Mouse (Mus musculus): ENCODE measurements around the gene Dph1. TPM values are rescaled to one million over a fixed set of nuclear protein-coding genes. Genes with fewer than 3 reads are reported as not detected.

The Dph1 gene
- polyA plus RNA-seq, 1 experiment from 2014 or later, result 19.7 TPM

DNA sequence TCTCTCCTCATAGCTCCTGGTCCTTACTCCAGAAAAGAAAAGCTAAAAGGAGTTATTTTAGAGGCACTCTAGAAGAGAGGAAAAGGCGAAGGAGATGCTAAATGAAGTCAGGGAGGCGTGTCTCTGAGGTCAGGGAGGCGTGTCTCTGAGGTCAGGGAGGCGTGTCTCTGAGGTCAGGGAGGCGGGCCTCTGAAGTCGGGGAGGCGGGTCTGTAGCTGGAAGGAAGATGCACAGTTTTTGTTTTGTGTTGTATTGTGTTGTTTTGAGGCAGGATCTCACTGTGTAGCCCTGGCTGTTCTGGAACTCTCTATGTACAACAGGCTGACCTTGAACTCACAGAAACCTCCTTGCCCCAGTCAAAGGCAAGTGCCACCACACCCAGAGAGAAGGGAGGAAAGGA is 6.9 kb upstream of the Dph1 start:
- H3K4me2 ChIP-seq (ENCODE audit: low read depth, low read length), result no peak overlapping the region
- no peak overlapping the region for H3K27ac ChIP-seq (ENCODE audit: low read length)
- WGBS, result 52% methylated on average over 7 of the region's 7 CpGs
- no peak for ATAC-seq (replicated peaks; ENCODE audit: extremely low read depth, insufficient read depth, low FRiP score)
- peaks cover 32% of the 10 kb centered on the region for H3K4me1 ChIP-seq (ENCODE audit: control insufficient read depth, insufficient read depth, low read length)
- no peaks in the 10 kb centered on the region for H3K9me3 ChIP-seq (replicated peaks; ENCODE audit: control insufficient read depth, low read length)
- H3K36me3 ChIP-seq (ENCODE audit: control insufficient read depth, insufficient read depth), result no peaks in the 10 kb centered on the region
- no peak overlapping the region for H3K9ac ChIP-seq (ENCODE audit: low read length)
- H3K4me3 ChIP-seq (ENCODE audit: low read length), result no peak overlapping the region
- peaks cover 11% of the 10 kb centered on the region for H3K27me3 ChIP-seq (ENCODE audit: control insufficient read depth, insufficient read depth, low read length)

DNA sequence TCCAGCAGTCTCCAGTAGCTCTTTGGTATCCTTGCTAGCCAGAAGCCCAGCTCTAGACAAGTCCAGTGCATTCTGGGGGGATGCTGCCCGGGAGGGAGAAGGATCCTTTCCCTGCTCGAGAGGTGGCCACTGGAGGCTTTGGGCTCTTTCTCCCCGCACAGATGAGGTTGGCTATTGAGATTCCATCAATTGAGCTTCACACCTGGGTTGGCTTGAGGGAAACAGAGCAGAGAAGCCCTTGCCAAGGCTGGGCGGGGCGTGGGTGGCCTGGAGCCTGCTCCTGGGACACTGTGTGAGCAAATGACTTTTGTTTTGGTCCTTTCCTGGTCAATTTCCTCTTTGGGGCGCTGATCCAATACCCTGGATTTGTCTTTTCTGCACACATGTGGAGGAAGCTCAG is 5.1 kb upstream of the Dph1 start:
- Histone ChIP-seq H3K9ac (ENCODE audit: low read length) (no peak overlapping the region), H3K4me3 (ENCODE audit: low read length) (no peak overlapping the region), H3K4me1 (ENCODE audit: control insufficient read depth, insufficient read depth, low read length) (peaks cover 39% of the 10 kb centered on the region), H3K9me3 (replicated peaks; ENCODE audit: control insufficient read depth, low read length) (no peaks in the 10 kb centered on the region), H3K27me3 (ENCODE audit: control insufficient read depth, insufficient read depth, low read length) (peaks cover 11% of the 10 kb centered on the region), H3K4me2 (ENCODE audit: low read depth, low read length) (no peak overlapping the region), H3K27ac (ENCODE audit: low read length) (no peak overlapping the region), H3K36me3 (ENCODE audit: control insufficient read depth, insufficient read depth) (no peaks in the 10 kb centered on the region)
- ATAC-seq (replicated peaks; ENCODE audit: extremely low read depth, insufficient read depth, low FRiP score), result no peak
- WGBS, result 75% methylated on average over 6 of the region's 6 CpGs

DNA sequence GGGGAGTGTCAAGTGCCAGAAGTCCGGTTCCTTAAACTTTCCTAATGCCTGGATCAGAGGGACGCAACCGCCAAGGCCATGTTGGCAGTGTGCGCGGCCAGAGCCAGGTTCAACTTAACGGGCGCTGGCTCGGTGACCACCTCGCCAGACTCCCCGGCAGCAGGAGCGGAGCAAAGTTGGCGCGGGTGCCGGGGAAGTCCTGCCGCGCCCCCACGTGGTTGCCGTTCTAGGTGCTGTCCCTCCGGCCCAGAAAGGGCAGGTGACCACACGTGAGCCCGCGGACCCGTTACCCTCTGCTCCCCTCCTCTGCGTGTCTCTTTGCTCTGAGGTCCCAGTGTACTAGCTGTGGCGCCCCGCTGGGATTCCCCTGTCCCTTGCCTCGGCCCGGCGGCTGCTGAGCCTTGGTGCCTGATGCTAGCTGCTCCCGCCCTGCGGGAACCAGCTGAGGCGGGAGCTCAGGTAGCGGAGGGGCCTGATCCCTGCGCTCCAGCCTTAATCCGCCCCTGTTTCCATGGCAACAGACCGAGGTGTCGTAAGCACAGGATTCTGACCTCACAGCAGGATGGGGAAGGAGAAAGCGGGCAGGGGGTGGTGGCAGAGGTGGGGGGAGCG is 3.9 kb upstream of the Dph1 start:
- Histone ChIP-seq H3K27ac (ENCODE audit: low read length) (peak overlapping the region; percentile 9; the same call in 1 of the 2 replicates), H3K4me2 (ENCODE audit: low read depth, low read length) (peak overlapping the region; percentile 81), H3K27me3 (ENCODE audit: control insufficient read depth, insufficient read depth, low read length) (peaks cover 11% of the 10 kb centered on the region), H3K4me3 (ENCODE audit: low read length) (peak overlapping the region; percentile 70), H3K36me3 (ENCODE audit: control insufficient read depth, insufficient read depth) (no peaks in the 10 kb centered on the region), H3K4me1 (ENCODE audit: control insufficient read depth, insufficient read depth, low read length) (peaks cover 42% of the 10 kb centered on the region), H3K9ac (ENCODE audit: low read length) (peak overlapping the region; percentile 81), H3K9me3 (replicated peaks; ENCODE audit: control insufficient read depth, low read length) (no peaks in the 10 kb centered on the region)
- 1% methylated on average over 39 of the region's 39 CpGs for WGBS
- ATAC-seq (replicated peaks; ENCODE audit: extremely low read depth, insufficient read depth, low FRiP score), result no peak

DNA sequence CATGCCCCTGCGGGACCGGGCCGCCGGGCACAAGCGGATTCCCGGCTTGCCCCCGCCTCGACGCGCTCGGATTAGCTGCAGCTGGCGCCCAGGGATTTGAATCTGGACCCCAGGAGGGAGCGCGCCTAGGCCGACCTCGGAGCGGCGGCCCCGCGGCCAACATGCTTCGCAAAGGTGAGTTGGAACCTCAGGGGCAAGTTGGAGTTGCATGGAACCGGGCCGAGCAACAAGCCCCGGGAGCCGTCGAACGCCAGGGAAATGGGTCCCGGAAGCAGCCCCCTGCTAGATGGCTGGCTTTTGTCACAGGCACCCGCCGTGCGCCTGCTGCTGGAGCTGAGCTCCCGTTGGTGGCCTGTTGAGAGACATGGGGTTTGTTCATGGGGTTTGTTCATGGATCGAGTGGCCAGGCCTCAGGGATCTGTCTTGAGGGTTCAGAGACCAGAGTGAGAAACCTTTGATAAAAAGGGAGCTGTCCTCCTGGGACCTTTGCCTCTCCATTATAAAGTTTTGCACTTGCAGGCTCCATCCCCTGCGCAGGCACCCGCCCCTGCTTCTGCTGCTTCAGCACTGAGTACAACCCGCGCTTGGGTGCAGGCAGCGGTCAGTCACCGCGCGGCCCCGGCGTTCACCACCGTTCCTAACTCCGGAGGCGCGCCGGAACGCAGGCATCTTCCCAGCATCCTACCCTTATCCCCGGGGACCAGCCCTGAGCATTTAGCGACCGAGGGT is 3.2 kb upstream of the Dph1 start:
- Histone ChIP-seq H3K4me2 (ENCODE audit: low read depth, low read length) (peak overlapping the region; percentile 81), H3K36me3 (ENCODE audit: control insufficient read depth, insufficient read depth) (no peaks in the 10 kb centered on the region), H3K4me3 (ENCODE audit: low read length) (peak overlapping the region; percentile 70), H3K4me1 (ENCODE audit: control insufficient read depth, insufficient read depth, low read length) (peaks cover 46% of the 10 kb centered on the region), H3K27me3 (ENCODE audit: control insufficient read depth, insufficient read depth, low read length) (peaks cover 11% of the 10 kb centered on the region), H3K27ac (ENCODE audit: low read length) (peak overlapping the region; percentile 78), H3K9ac (ENCODE audit: low read length) (peak overlapping the region; percentile 81), H3K9me3 (replicated peaks; ENCODE audit: control insufficient read depth, low read length) (no peaks in the 10 kb centered on the region)
- WGBS, result under 1% methylated on average over 52 of the region's 52 CpGs
- ATAC-seq (replicated peaks; ENCODE audit: extremely low read depth, insufficient read depth, low FRiP score), result no peak

DNA sequence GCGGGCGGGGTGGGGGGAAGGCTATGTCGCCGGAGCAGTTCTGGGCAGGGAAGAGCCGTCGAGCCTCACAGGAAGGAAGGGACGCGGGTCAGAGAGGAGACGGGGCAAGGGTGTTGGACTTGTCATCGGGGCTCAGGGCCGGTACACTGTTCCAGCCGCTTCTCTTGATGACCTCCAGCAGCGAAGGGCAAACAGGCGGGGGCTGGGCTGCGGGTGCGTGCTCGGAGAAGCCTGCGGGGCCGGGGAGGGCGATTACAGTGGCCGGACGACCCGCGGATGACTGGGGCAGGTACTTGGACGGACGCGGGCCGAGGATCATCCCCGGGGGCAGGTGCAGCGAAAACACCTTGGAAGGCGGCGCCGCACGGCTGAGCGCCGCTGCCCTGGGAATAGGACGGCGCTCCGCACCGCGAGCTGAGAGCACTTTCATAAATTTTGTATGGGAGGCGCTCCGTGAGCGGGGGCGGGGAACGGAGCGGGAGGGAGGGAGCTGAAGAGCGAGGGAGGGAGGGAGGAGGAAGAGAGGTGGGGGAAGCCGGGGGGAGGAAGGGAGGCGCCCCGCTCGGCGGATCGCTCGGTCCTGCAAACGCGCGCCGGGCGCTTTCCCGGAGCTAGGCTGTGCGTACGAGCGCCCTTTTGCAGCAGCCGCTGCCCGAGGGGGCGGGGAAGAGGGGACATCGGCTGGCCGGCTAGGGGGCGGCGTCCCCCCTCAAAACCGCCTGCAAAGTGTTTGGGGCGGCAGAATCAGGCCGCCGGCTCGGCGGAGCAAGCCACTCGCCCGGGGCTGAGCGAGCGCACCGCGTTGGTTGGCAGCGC is 2.4 kb upstream of the Dph1 start, which contains the start of gene Rtn4rl1:
Rtn4rl1 (plus strand) TSS at position 528 of the 816 bp plus-strand sequence.
- H3K27ac ChIP-seq (ENCODE audit: low read length), result peak within 1 kb of the TSS; percentile 91
- peak; percentile 55 for ATAC-seq (replicated peaks; ENCODE audit: extremely low read depth, insufficient read depth, low FRiP score)
- WGBS, result under 1% methylated on average over 74 of the region's 84 CpGs

DNA sequence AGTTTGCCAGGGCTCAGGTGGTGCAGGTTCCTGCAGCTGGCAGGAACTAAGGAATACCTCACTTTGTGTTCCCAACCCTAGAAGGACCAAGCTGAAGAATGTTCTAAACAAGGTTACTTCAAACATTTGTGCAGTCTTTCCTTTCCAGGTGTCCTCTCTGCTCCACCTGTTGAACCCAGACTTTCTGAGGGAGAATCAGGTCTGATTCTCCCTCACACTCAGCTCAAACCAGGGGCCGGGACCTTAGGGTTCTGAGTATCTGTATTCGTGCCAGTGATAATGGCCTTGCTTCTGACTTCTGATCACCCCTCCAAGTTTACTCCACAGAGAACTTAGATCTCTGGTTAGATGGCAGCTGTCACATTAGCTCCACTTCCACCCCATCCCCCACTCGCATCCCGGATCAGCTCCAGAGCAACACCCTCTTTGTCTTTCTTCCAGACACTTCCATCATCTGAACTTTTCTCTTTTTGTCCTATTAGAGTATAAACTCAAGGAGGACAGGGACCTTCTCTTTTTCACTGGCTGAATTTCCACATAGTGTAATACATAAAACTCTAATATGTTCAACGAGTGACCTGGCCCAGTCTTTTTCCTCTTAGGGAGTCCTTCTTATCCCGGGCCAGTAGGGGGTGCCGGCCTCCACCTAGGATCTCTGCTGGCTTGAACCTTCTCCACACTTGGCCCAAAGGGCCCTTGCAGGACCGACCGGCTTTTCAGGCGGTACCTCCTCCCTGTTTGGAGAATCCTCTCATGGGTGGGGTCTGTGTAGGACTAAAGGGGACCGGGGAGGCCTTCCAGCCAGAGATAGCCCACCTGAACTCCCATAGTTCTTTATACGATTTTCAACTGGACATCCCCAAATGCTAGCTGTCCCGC is 1.5 kb upstream of the Dph1 start:
- Histone ChIP-seq H3K9me3 (replicated peaks; ENCODE audit: control insufficient read depth, low read length) (no peaks in the 10 kb centered on the region), H3K9ac (ENCODE audit: low read length) (peak overlapping the region; percentile 81), H3K36me3 (ENCODE audit: control insufficient read depth, insufficient read depth) (no peaks in the 10 kb centered on the region), H3K4me2 (ENCODE audit: low read depth, low read length) (peak overlapping the region; percentile 81), H3K27me3 (ENCODE audit: control insufficient read depth, insufficient read depth, low read length) (peaks cover 11% of the 10 kb centered on the region), H3K4me3 (ENCODE audit: low read length) (peak overlapping the region; percentile 70), H3K27ac (ENCODE audit: low read length) (peak overlapping the region; percentile 91), H3K4me1 (ENCODE audit: control insufficient read depth, insufficient read depth, low read length) (peaks cover 50% of the 10 kb centered on the region)
- ATAC-seq (replicated peaks; ENCODE audit: extremely low read depth, insufficient read depth, low FRiP score), result peak; percentile 70
- WGBS, result 26% methylated on average over 13 of the region's 13 CpGs

More for the DNA sequence above, 2.4 kb upstream of the Dph1 start, which contains the start of gene Rtn4rl1:
- Histone ChIP-seq H3K9ac (ENCODE audit: low read length) (peak within 1 kb of the TSS; percentile 81), H3K9me3 (replicated peaks; ENCODE audit: control insufficient read depth, low read length) (no peaks in the 10 kb centered on the region), H3K4me1 (ENCODE audit: control insufficient read depth, insufficient read depth, low read length) (peaks cover 50% of the 10 kb centered on the region), H3K27me3 (ENCODE audit: control insufficient read depth, insufficient read depth, low read length) (peaks cover 11% of the 10 kb centered on the region), H3K4me2 (ENCODE audit: low read depth, low read length) (peak within 1 kb of the TSS; percentile 81), H3K4me3 (ENCODE audit: low read length) (peak within 1 kb of the TSS; percentile 70), H3K36me3 (ENCODE audit: control insufficient read depth, insufficient read depth) (no peaks in the 10 kb centered on the region)

DNA sequence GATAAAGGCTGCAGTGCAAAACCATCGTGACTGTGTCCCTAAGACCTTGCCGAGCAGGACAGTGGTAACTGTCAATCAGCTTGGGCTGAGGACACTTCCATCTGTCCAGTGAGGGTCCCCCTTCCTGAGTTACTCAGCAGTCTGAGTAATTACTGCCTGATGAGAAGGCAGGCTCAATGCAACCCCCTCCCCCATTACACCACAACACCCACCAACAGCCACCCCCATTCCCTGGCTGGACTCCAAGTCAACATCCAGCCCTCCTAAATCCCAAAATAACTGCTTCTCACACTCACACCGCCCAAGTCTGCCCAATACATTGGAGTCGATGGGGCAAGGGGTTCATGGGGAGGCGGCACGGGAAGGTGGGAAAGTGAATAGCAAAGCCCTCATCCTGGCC is 800 bp upstream of the Dph1 start:
- Histone ChIP-seq H3K4me2 (ENCODE audit: low read depth, low read length) (peak overlapping the region; percentile 25; the same call in 1 of the 2 replicates), H3K4me1 (ENCODE audit: control insufficient read depth, insufficient read depth, low read length) (peaks cover 48% of the 10 kb centered on the region), H3K27me3 (ENCODE audit: control insufficient read depth, insufficient read depth, low read length) (peaks cover 9% of the 10 kb centered on the region), H3K4me3 (ENCODE audit: low read length) (no peak overlapping the region), H3K27ac (ENCODE audit: low read length) (peak overlapping the region; percentile 12; the same call in 1 of the 2 replicates), H3K36me3 (ENCODE audit: control insufficient read depth, insufficient read depth) (no peaks in the 10 kb centered on the region), H3K9ac (ENCODE audit: low read length) (0 out of 2 replicates have a peak overlapping the region, but pooled peaks have one; percentile 16), H3K9me3 (replicated peaks; ENCODE audit: control insufficient read depth, low read length) (no peaks in the 10 kb centered on the region)
- no peak for ATAC-seq (replicated peaks; ENCODE audit: extremely low read depth, insufficient read depth, low FRiP score)
- WGBS, result 38% methylated on average over 6 of the region's 6 CpGs

DNA sequence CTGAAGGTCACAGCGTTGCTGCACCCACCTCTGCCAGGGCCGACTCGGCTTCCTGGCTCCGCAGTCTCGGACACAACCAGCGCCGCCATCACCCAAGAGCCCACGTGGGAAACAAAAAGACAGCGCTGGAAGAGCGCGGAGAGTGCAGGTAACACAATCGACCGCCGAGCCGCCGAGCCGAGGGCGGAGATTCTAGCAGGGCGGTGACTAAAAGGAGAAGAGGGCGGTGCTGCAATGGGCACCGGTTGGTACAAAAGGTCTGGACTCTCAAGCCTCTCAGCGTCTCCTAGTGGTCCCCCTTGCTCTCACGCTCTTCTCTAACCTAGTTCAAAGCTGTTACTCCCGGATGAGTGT is 693 bp downstream of the Dph1 start:
- peak overlapping the region; percentile 76 for H3K9ac ChIP-seq (ENCODE audit: low read length)
- 0 out of 2 replicates have a peak, but pooled peaks cover 2% of the 10 kb centered on the region for H3K36me3 ChIP-seq (ENCODE audit: control insufficient read depth, insufficient read depth)
- no peaks in the 10 kb centered on the region for H3K9me3 ChIP-seq (replicated peaks; ENCODE audit: control insufficient read depth, low read length)
- WGBS, result under 1% methylated on average over 24 of the region's 24 CpGs
- peak overlapping the region; percentile 90 for H3K4me2 ChIP-seq (ENCODE audit: low read depth, low read length)
- H3K27ac ChIP-seq (ENCODE audit: low read length), result peak overlapping the region; percentile 78
- H3K4me3 ChIP-seq (ENCODE audit: low read length), result peak overlapping the region; percentile 75
- H3K27me3 ChIP-seq (ENCODE audit: control insufficient read depth, insufficient read depth, low read length), result peaks cover 3% of the 10 kb centered on the region
- H3K4me1 ChIP-seq (ENCODE audit: control insufficient read depth, insufficient read depth, low read length), result peaks cover 34% of the 10 kb centered on the region
- ATAC-seq (replicated peaks; ENCODE audit: extremely low read depth, insufficient read depth, low FRiP score), result peak; percentile 66
